Mouse (Mus musculus): ENCODE results near the gene Ripply3.

The Ripply3 gene

GRCm38 (mm10) chr16:94314626-94315025 lies 13.6 kb upstream of the Ripply3 start:
- in situ Hi-C loops (cut with MboI, MseI) = no loop called here

DNA sequence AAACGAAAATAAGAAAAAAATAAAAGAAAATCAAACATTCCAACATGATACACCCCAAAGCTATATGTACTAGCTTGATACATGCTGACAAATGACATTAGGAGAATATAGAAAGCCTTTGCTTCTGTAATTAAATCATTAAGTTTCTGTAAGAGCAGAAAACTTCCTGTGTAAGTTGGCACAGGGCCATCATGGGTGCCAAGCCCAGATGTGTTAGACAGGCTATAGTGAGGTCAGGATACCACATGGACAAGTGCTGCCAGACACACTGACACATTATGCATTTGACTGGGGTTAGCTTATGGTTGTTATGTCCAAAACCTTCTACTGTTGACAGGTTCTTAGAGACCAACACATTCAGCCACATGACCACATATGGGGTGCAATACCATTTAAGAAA lies 13.0 kb upstream of the Ripply3 start:
- in situ Hi-C loops (cut with MboI, MseI) = no loop called here

DNA sequence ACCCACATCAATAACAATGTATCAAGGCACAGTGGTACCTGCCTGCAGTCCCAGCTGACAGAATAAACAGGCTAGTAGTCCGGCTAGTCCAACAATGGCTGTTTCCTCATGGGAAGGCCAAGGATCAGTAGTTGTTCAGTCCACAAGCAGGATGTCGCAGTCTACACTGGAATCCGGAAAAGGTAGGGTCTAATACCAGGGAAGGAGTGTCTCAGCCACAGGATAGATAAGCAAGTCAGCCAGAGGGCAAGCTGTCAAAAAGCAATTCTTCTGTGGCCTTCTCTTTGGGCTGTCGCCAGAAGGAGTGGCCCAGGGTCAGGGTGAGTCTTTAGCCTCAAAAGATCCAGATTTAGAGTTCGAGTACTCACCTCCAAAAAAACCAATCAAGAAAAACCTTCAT lies 10.5 kb upstream of the Ripply3 start:
- in situ Hi-C loops (cut with MboI, MseI) = no loop called here

DNA sequence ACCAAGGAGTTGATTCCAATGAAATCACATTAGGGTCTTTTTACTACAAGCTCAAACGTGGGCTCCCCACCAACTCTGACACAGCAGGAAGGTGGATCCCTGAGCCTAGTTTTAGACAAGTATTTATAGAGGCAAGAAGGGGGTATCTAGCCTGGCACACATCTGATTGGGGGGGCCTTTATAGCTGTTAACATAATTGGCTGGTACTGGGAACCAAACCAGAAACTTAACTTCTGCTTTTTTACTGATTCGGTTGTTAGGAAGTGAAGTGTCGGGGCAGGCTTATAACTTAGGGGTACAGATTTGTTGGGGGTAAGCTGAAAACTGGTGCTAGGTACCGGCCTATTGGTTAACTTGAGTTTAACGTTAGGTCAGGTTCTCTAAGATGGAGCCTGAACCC lies 8.0 kb upstream of the Ripply3 start:
- in situ Hi-C loops (cut with MboI, MseI) = no loop called here

DNA sequence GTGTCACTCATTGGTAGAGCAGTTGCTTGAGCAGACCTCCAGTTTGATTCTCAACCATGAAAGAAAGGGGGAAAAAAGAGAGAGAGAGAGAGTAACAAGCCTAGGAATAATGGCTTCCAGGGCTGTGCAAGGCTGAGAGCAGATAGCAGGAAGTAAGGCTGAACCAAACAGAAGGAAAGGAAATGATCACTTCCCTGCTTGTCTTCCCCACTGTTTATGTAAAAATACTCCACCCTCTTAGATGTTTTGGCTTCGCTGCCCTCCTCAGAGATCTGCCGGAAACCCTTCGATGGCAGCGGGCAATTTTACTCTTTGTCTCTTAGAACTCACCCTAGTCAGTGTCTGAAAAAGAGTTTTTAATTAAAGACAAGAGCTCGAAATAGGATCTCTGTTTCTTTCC lies 4.5 kb upstream of the Ripply3 start:
- in situ Hi-C loops (cut with MboI, MseI) = no loop called here

GRCm38 (mm10) chr16:94326008-94326407 lies 2.2 kb upstream of the Ripply3 start:
- in situ Hi-C loops (cut with MboI, MseI) = no loop called here

- in situ Hi-C loops (cut with MboI, MseI) = no loop called here
Observed at GRCm38 (mm10) chr16:94328881-94329867, 954 bp downstream of the Ripply3 start.

GRCm38 (mm10) chr16:94330429-94330828 lies 2.2 kb downstream of the Ripply3 start:
- in situ Hi-C loops (cut with MboI, MseI) = no loop called here

- in situ Hi-C loops (cut with MboI, MseI) = no loop called here
Observed at GRCm38 (mm10) chr16:94331233-94331885, 3.1 kb downstream of the Ripply3 start.

GRCm38 (mm10) chr16:94331886-94332252 lies 3.6 kb downstream of the Ripply3 start:
- in situ Hi-C loops (cut with MboI, MseI) = no loop called here

- in situ Hi-C loops (cut with MboI, MseI) = no loop called here
Observed at GRCm38 (mm10) chr16:94335656-94336055, 7.4 kb downstream of the Ripply3 start.

GRCm38 (mm10) chr16:94339164-94340160 lies 11.2 kb downstream of the Ripply3 start:
- in situ Hi-C loops (cut with MboI, MseI) = loop anchor here in 1 of 2 experiments (10.0 kb wide), 1 partner anchor 985 kb away; no protein-coding TSS in a partner anchor

GRCm38 (mm10) chr16:94345733-94346132 lies 17.5 kb downstream of the Ripply3 start:
- in situ Hi-C loops (cut with MboI, MseI) = loop anchor here in 1 of 2 experiments (10.0 kb wide), 1 partner anchor 991 kb away; no protein-coding TSS in a partner anchor

DNA sequence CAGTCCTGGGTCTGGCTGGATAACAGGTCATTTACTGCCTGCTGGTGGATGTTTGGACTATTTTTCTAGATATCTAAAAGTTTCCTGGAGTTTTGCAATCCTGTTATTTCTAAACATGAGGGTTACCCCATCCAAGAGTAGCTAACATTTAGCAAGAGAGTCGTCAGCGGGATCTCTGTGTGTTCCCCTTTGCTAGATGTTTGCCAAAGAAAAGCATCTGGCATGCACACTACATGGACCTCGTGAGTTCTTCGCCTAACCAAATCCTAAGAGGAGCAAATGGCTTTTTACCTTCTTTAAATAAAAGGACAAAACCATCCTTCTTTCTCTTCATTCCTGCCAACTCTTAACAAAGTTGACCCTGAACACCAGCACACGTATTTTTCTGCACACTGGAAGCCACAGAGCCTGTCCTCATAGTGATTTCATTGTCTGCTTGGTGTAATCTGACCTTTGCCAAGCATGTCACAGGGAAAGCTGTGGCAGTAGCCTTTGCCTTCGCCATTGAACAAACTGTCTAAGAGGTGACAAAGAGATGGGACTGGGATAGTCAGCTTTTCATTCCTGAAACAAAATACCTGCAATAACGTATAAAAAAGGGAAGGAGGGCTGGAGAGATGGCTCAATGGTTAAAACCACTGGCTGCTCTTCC lies 19.0 kb downstream of the Ripply3 start:
- in situ Hi-C loops (cut with MboI, MseI) = loop anchor here in 1 of 2 experiments (10.0 kb wide), 1 partner anchor 992 kb away; no protein-coding TSS in a partner anchor

DNA sequence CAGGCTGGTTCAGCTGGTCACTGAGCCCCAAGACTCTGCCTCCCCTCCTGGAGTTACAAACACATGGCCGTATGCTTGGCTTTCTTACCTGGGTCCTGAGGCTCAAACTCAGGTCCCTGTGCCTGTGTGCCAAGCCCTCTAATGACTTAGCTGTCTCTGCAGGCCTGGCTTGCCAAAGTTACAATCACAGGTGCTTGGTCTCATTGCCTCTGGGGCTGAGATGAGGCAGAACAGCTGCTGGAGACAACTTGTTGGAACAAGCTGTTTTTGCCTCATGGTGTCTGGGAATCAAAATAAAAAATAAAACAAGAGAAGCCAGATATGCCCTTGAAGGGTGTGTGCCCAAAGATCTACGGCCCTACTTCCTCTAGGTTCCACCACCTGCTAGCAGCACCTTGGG lies 20.6 kb downstream of the Ripply3 start:
- in situ Hi-C loops (cut with MboI, MseI) = loop anchor here in 1 of 2 experiments (10.0 kb wide), 1 partner anchor 994 kb away; no protein-coding TSS in a partner anchor

GRCm38 (mm10) chr16:94349588-94350286 lies 21.5 kb downstream of the Ripply3 start:
- in situ Hi-C loops (cut with MboI, MseI) = loop anchor here in 1 of 2 experiments (10.0 kb wide), 1 partner anchor 995 kb away; no protein-coding TSS in a partner anchor

DNA sequence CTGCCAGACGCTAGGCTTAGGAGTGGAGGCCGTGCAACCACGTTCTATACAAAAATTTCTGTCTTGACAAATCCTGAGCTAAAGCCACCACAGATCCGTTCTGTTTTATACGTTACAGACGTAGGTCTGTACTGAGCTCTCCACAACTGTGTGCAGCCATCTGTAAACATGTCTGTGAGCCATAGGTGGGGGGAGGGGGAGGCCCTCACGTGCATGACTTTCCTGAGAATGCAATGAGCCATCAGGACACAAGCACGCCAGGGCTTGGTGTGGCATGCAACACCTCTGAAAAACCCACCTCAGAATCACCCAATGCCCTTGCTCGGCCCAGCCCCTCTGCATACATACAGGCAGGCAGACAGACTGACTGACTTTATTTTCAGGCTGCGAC lies 22.1 kb downstream of the Ripply3 start:
- in situ Hi-C loops (cut with MboI, MseI) = no loop called here

DNA sequence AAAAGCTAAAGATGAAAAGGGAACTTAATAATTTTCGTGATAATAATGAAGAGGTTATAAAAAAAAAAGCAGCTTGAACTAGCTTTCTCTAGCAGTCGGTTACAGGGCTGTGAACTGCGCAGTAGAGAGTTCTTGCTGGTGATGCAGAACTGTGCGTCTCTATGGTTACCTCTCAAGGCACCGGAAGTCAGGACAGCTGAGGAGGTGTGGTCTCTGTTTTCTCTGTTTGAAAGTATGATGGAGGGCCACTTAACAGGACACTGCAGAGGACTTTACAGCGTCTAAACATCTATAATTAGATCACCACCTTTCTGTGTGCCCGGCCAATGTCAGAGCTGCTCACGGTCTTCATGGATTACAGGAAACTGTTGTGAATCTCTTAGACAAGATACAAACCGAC lies 26.2 kb downstream of the Ripply3 start:
- in situ Hi-C loops (cut with MboI, MseI) = no loop called here

DNA sequence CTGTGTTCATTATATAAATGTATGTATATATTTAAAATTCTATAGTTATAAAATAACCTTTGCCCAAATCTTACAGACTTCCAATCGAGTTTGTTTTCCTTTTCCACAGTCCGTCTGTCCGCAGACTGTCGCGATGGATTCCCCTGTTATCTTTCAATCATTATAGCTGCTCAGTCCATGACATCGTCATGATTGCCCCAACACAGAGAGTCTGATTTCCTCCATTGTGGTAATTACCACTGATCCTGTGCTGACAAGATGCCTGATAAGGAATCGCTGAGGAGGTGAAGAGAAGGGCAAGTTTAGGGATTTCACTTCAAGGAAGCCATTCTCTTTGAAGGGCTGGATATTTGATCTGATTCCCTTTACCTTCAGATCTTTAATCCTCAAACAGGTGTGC lies 27.8 kb downstream of the Ripply3 start:
- in situ Hi-C loops (cut with MboI, MseI) = no loop called here
